Mouse (Mus musculus): ENCODE results near the gene Icosl.
"Not testable (repeated sequence)": the region's sequence is repeated elsewhere in the genome, so short reads cannot be mapped to it uniquely, and the experiment has no call there.

Icosl gene

GRCm38 (mm10) chr10:78077862-78078261, 8.8 kb downstream of the Icosl start:
- DNase-seq = no peak

GRCm38 (mm10) chr10:78078276-78078675, 9.2 kb downstream of the Icosl start:
- DNase-seq = no peak

- no peak for DNase-seq
Observed at GRCm38 (mm10) chr10:78079955-78080591, 11.0 kb downstream of the Icosl start.

- DNase-seq = no peak
Observed at GRCm38 (mm10) chr10:78084073-78084472, 15.0 kb downstream of the Icosl start.

- no peak for DNase-seq
Observed at GRCm38 (mm10) chr10:78085711-78086110, 16.6 kb downstream of the Icosl start.

GRCm38 (mm10) chr10:78086444-78087061, 17.5 kb downstream of the Icosl start:
- no peak for DNase-seq

GRCm38 (mm10) chr10:78087101-78087511, 18.0 kb downstream of the Icosl start:
- DNase-seq = no peak

GRCm38 (mm10) chr10:78090246-78090645, 21.1 kb downstream of the Icosl start:
- no peak for DNase-seq

- no peak for DNase-seq
Observed at GRCm38 (mm10) chr10:78090706-78091491, 21.8 kb downstream of the Icosl start.

GRCm38 (mm10) chr10:78091865-78092724, 23.0 kb downstream of the Icosl start:
- DNase-seq = no peak

GRCm38 (mm10) chr10:78092725-78093029, 23.6 kb downstream of the Icosl start:
- no peak for DNase-seq

- DNase-seq = no peak
Observed at GRCm38 (mm10) chr10:78095221-78095620, 26.1 kb downstream of the Icosl start.

GRCm38 (mm10) chr10:78095954-78096931, 27.1 kb downstream of the Icosl start:
- DNase-seq = peak; percentile 32 to 65

- not testable (repeated sequence) for DNase-seq
Observed at GRCm38 (mm10) chr10:78099860-78100259, 30.8 kb downstream of the Icosl start.

GRCm38 (mm10) chr10:78100989-78101780, 32.1 kb downstream of the Icosl start:
- no peak for DNase-seq

- peak; percentile 52 to 67 for DNase-seq
Observed at GRCm38 (mm10) chr10:78104555-78105490, 35.7 kb downstream of the Icosl start.

GRCm38 (mm10) chr10:78105548-78105947, 36.4 kb downstream of the Icosl start:
- DNase-seq = peak; percentile 87 to 89

- no peak for DNase-seq
Observed at GRCm38 (mm10) chr10:78114521-78115092, 45.5 kb downstream of the Icosl start.

- DNase-seq = no peak
Observed at GRCm38 (mm10) chr10:78115153-78115552, 46.1 kb downstream of the Icosl start.
